Mouse (Mus musculus): Measurements from ENCODE around the gene Map7d1. TPM values are rescaled to one million over a fixed set of nuclear protein-coding genes. Genes with fewer than 3 reads are reported as not detected.

The Map7d1 gene
- polyA plus RNA-seq, 1 experiment from 2014 or later, result 34.1 TPM

- peak; percentile 93 for ATAC-seq (ENCODE audit: insufficient read depth, low FRiP score, low read depth)
- peak within 1 kb of the TSS; percentile 80 for H3K9ac ChIP-seq
- peaks cover 43% of the 10 kb centered on the region for H3K4me1 ChIP-seq
- H3K27ac ChIP-seq, result peak within 1 kb of the TSS; percentile 95
- no peaks in the 10 kb centered on the region for H3K36me3 ChIP-seq
- H3K9me3 ChIP-seq, result no peaks in the 10 kb centered on the region
- no peaks in the 10 kb centered on the region for H3K27me3 ChIP-seq (replicated peaks)
- peak within 1 kb of the TSS; percentile 82 for H3K4me2 ChIP-seq
- under 1% methylated on average over 46 of the region's 46 CpGs for WGBS
- H3K4me3 ChIP-seq (replicated peaks), result peak within 1 kb of the TSS; percentile 77
These were observed 6.1 kb upstream of the Map7d1 start, which contains the start of gene Trappc3 for GRCm38 (mm10) chr4:126262119-126262807. Trappc3 (plus strand) TSS chr4:126262325.

- H3K36me3 ChIP-seq, result no peaks in the 10 kb centered on the region
- H3K4me1 ChIP-seq, result peaks cover 47% of the 10 kb centered on the region
- H3K9ac ChIP-seq, result no peak overlapping the region
- peak overlapping the region; percentile 95; the same call in 1 of the 2 replicates for H3K27ac ChIP-seq
- H3K9me3 ChIP-seq, result no peaks in the 10 kb centered on the region
- ATAC-seq (ENCODE audit: insufficient read depth, low FRiP score, low read depth), result no peak
- 45% methylated on average over 7 of the region's 7 CpGs for WGBS
- H3K27me3 ChIP-seq (replicated peaks), result no peaks in the 10 kb centered on the region
- H3K4me3 ChIP-seq (replicated peaks), result peak overlapping the region; percentile 77; the same call in 1 of the 2 replicates
- H3K4me2 ChIP-seq, result peak overlapping the region; percentile 21; the same call in 1 of the 2 replicates
These were observed 5.5 kb upstream of the Map7d1 start for GRCm38 (mm10) chr4:126261675-126262074.

GRCm38 (mm10) chr4:126261266-126261665 lies 5.1 kb upstream of the Map7d1 start:
- H3K4me3 ChIP-seq (replicated peaks), result no peak overlapping the region
- 69% methylated on average over 6 of the region's 6 CpGs for WGBS
- H3K9ac ChIP-seq, result no peak overlapping the region
- peaks cover 47% of the 10 kb centered on the region for H3K4me1 ChIP-seq
- ATAC-seq (ENCODE audit: insufficient read depth, low FRiP score, low read depth), result no peak
- H3K27ac ChIP-seq, result peak overlapping the region; percentile 95
- no peaks in the 10 kb centered on the region for H3K27me3 ChIP-seq (replicated peaks)
- no peaks in the 10 kb centered on the region for H3K9me3 ChIP-seq
- H3K4me2 ChIP-seq, result peak overlapping the region; percentile 47
- H3K36me3 ChIP-seq, result no peaks in the 10 kb centered on the region

GRCm38 (mm10) chr4:126260520-126261201 lies 4.5 kb upstream of the Map7d1 start:
- ATAC-seq (ENCODE audit: insufficient read depth, low FRiP score, low read depth), result peak; percentile 57; the same call in 1 of the 2 replicates
- 5% methylated on average over 10 of the region's 10 CpGs for WGBS
- H3K27me3 ChIP-seq (replicated peaks), result no peaks in the 10 kb centered on the region
- peak overlapping the region; percentile 95 for H3K27ac ChIP-seq
- no peaks in the 10 kb centered on the region for H3K9me3 ChIP-seq
- no peaks in the 10 kb centered on the region for H3K36me3 ChIP-seq
- peak overlapping the region; percentile 8; the same call in 1 of the 2 replicates for H3K4me3 ChIP-seq (replicated peaks)
- peaks cover 47% of the 10 kb centered on the region for H3K4me1 ChIP-seq
- H3K9ac ChIP-seq, result no peak overlapping the region
- peak overlapping the region; percentile 47 for H3K4me2 ChIP-seq

- Histone ChIP-seq H3K27ac (peak overlapping the region; percentile 95), H3K4me2 (peak overlapping the region; percentile 47), H3K4me3 (replicated peaks) (peak overlapping the region; percentile 20; the same call in 1 of the 2 replicates), H3K27me3 (replicated peaks) (no peaks in the 10 kb centered on the region), H3K36me3 (no peaks in the 10 kb centered on the region), H3K4me1 (peaks cover 55% of the 10 kb centered on the region), H3K9me3 (no peaks in the 10 kb centered on the region), H3K9ac (no peak overlapping the region)
- ATAC-seq (ENCODE audit: insufficient read depth, low FRiP score, low read depth), result no peak
- WGBS, result 4% methylated on average over 15 of the region's 15 CpGs
These were observed 3.5 kb upstream of the Map7d1 start for GRCm38 (mm10) chr4:126259523-126260160.

DNA sequence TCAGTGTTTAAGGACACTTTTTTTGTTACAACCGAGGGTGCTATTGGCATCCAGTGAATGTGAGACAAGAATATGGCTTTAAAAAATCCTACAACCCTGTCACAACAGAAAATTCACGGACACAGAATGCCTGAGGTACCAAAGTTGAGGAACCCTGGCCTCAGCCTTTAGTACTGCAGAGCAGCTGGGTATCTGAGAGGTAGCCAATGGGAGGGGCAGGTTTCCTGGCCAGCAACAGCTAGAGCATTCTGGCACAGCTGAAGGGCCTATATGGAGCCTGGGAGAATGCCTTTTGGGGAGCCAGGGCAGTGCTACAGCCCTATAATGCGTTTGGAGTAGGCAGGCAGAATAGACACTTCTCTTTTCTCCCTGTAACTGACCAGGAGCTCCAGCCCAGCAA lies 2.9 kb upstream of the Map7d1 start:
- Histone ChIP-seq H3K4me3 (replicated peaks) (no peak overlapping the region), H3K4me1 (peaks cover 61% of the 10 kb centered on the region), H3K36me3 (no peaks in the 10 kb centered on the region), H3K4me2 (peak overlapping the region; percentile 47; the same call in 1 of the 2 replicates), H3K27me3 (replicated peaks) (no peaks in the 10 kb centered on the region), H3K27ac (peak overlapping the region; percentile 95), H3K9me3 (no peaks in the 10 kb centered on the region), H3K9ac (no peak overlapping the region)
- no peak for ATAC-seq (ENCODE audit: insufficient read depth, low FRiP score, low read depth)
- whole genome bisulfite sequencing, result 38% methylated on average over 3 of the region's 3 CpGs

DNA sequence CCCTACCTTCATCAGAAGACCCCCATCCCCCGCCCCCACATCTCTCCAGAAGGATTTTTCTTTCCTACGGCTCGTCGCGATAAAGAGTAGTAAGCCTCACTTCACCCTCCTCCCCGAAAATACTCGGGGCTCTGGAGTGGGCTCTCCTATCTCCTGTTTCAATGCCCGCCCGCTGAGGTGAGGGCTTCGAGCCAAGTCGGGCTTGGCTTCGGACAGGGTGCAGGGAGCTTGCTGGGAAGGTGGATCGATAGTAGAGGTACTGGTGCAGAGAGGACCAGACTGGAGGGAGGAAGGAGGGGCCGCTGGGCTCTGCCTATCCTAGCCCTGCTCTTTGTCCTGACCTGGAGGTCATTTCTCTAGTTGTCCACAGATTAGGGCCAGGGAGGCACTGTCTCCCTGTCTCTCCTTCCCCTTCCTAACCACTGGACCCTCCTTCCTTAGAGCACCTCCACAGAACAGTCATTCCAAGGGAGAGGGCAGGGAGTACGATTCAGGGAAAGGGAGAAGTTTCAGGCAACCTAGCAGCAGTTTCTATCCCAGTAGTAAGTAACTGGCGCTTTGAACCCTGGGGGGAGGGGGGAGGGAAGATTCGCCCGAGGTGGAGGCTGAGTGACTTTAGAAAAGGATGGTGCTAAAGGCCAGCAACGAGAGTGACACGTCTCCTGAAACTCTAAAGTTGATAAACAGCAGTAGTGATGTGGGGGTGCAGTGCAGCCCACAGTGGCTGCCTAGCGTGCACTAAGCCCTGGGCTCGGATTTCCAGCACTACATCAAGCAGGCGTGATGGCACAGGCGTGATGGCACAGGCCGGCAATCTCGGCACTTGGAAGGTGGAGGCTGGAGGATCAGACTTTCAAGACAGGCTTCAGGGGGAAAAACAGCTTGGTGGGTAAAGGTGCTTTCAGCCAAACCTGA lies 1.1 kb upstream of the Map7d1 start:
- no peaks in the 10 kb centered on the region for H3K36me3 ChIP-seq
- H3K27ac ChIP-seq, result peak overlapping the region; percentile 92
- peaks cover 66% of the 10 kb centered on the region for H3K4me1 ChIP-seq
- WGBS, result 7% methylated on average over 26 of the region's 26 CpGs
- no peak for ATAC-seq (ENCODE audit: insufficient read depth, low FRiP score, low read depth)
- H3K9me3 ChIP-seq, result no peaks in the 10 kb centered on the region
- peak overlapping the region; percentile 75 for H3K4me2 ChIP-seq
- peak overlapping the region; percentile 91; the same call in 1 of the 2 replicates for H3K9ac ChIP-seq
- no peaks in the 10 kb centered on the region for H3K27me3 ChIP-seq (replicated peaks)
- peak overlapping the region; percentile 79 for H3K4me3 ChIP-seq (replicated peaks)

DNA sequence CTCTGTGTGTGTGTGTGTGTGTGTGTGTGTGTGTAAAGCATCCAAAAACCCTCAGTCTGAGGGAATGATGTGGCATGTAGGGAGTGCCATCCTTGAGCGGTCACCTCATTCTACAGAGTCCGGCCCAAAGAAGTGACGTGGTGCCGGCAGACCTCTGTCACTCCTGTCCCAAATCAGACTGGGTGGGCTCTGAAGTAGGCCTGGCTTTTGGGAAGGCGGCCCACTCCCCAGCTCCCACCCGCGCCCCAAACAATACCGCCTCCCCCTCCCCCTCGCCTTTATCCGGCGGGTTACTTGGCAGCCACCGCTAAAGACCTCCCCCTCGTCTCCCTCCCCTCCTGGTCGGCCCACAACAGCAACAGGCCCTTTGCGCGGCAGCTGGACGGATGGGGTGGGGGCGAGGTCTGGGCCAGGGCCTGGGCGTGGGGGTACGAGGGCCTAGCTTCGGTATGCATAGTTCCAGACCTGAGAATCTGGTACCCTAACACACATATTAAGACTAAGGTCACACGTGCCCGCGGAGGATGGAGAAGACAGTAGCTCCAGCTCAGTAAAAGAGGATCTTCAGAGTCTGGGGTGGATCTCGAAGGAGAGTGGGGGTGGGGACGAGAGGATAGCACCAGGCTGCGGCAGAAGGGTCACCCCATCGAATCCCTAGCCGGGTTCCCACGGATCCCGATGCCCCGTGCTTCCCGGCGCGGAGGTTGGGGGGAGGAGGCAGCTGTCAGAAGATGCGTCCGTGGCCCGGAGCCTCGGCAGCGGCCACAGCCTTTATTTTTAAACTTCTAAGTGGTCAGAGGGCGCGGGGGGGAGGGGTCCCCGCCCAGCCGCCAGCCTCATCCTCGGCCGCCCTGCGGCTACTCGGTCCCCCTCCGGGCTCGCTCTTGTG lies 786 bp downstream of the Map7d1 start:
- Histone ChIP-seq H3K4me3 (replicated peaks) (peak overlapping the region; percentile 79), H3K27ac (peak overlapping the region; percentile 92), H3K9ac (peak overlapping the region; percentile 91), H3K27me3 (replicated peaks) (no peaks in the 10 kb centered on the region), H3K36me3 (no peaks in the 10 kb centered on the region), H3K4me2 (peak overlapping the region; percentile 75), H3K9me3 (no peaks in the 10 kb centered on the region), H3K4me1 (peaks cover 59% of the 10 kb centered on the region)
- under 1% methylated on average over 49 of the region's 50 CpGs for WGBS
- 0 out of 2 replicates have a peak, but pooled peaks have one; percentile 10 for ATAC-seq (ENCODE audit: insufficient read depth, low FRiP score, low read depth)

DNA sequence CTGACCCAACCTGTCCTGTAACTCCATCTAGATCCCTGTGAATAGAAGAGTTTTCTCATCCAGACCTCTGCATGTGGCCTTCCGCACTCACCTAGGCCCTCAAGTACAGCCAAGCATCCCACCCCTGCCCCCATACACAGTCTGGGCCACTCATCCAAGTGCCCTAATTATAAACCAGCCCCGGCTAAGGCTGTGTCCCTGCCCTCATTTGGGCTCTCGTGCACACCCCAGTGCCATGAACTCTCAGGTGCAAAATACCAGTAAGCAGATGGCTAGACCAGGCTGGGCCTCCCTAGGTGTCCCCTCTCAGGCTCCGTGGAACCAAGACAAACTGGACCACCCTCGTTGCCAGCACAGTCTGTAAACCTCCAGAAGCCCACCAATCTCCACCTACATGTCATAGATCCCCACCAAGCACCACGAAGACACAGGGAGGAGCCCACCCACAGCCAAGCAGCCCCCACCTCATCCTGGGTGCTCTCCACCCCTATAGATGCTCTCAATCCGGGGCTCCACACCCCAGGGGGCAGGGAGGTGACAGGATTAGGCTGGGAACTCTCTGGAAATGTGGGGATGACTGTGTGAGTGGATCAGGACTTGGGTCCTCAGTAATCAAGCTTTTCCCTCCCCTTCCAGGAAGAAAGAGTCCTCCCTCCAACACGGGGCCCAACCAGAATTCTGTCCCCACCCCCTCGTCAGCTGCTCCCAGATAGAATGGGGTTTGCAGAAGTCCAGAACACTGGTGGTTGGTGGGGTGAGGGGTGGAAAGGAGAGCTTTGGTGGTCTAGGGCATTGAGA lies 1.6 kb downstream of the Map7d1 start:
- ATAC-seq (ENCODE audit: insufficient read depth, low FRiP score, low read depth), result no peak
- Histone ChIP-seq H3K27me3 (replicated peaks) (no peaks in the 10 kb centered on the region), H3K9ac (peak overlapping the region; percentile 91; the same call in 1 of the 2 replicates), H3K27ac (peak overlapping the region; percentile 92), H3K9me3 (no peaks in the 10 kb centered on the region), H3K36me3 (no peaks in the 10 kb centered on the region), H3K4me1 (peaks cover 55% of the 10 kb centered on the region), H3K4me3 (replicated peaks) (peak overlapping the region; percentile 79), H3K4me2 (peak overlapping the region; percentile 75)
- WGBS, result 21% methylated on average over 9 of the region's 9 CpGs

All from stomach, embryonic 15.5 days (tissue).